Mouse (Mus musculus) embryonic fibroblast, embryonic 13.5 days (primary cell): ENCODE results near the gene Sertad1.

Source experiments
- CTCF ChIP-seq: IDR thresholded peaks from 2 replicates; pipeline ENCODE4 v1.5.1; 2011; ENCODE audit warnings: mild to moderate bottlenecking, control low read depth, low read length, moderate library complexity, borderline replicate concordance; ENCODE audit not compliant: insufficient read depth
- POLR2A ChIP-seq: IDR thresholded peaks from 2 replicates; pipeline ENCODE4 v1.6.1; 2011; ENCODE audit warnings: low read depth, mild to moderate bottlenecking, control low read depth, low read length, moderate library complexity

GRCm38 (mm10) chr7:27523805-27524204 is 37.1 kb downstream of the Sertad1 start:
- no peak for TF ChIP-seq POLR2A
- no peak for TF ChIP-seq CTCF
